Mouse (Mus musculus): Measurements from ENCODE around the gene Sptlc3. TPM values are rescaled to one million over a fixed set of nuclear protein-coding genes. Genes with fewer than 3 reads are reported as not detected.

The Sptlc3 gene
- polyA plus RNA-seq, 1 experiment, result not detected

- no peak overlapping the region for H3K27ac ChIP-seq (ENCODE audit: control insufficient read depth, insufficient read depth, low read depth, low read length, poor library complexity)
- 81% methylated on average over 3 of the region's 3 CpGs for WGBS
- H3K4me1 ChIP-seq (ENCODE audit: control insufficient read depth, insufficient read depth, low read length), result no peaks in the 10 kb centered on the region
- H3K4me3 ChIP-seq (replicated peaks; ENCODE audit: control insufficient read depth, low read depth, low read length), result no peak overlapping the region
- TF ChIP-seq CTCF (IDR thresholded peaks at IDR 0.05; ENCODE audit: control insufficient read depth, insufficient read depth, low read length) (no peak), POLR2A (IDR thresholded peaks at IDR 0.05; ENCODE audit: borderline replicate concordance, control insufficient read depth, low read depth, low read length) (no peak)
Observed at GRCm38 (mm10) chr2:139649518-139649917, 155.8 kb downstream of the Sptlc3 start.

- no peak overlapping the region for H3K4me3 ChIP-seq (replicated peaks; ENCODE audit: control insufficient read depth, low read depth, low read length)
- 61% methylated on average over 4 of the region's 4 CpGs for WGBS
- no peaks in the 10 kb centered on the region for H3K4me1 ChIP-seq (ENCODE audit: control insufficient read depth, insufficient read depth, low read length)
- no peak overlapping the region for H3K27ac ChIP-seq (ENCODE audit: control insufficient read depth, insufficient read depth, low read depth, low read length, poor library complexity)
- TF ChIP-seq CTCF (IDR thresholded peaks at IDR 0.05; ENCODE audit: control insufficient read depth, insufficient read depth, low read length), result no peak
- TF ChIP-seq POLR2A (IDR thresholded peaks at IDR 0.05; ENCODE audit: borderline replicate concordance, control insufficient read depth, low read depth, low read length), result no peak
Observed at GRCm38 (mm10) chr2:139656750-139657149, 163.0 kb downstream of the Sptlc3 start.

GRCm38 (mm10) chr2:139671838-139672237 is 178.1 kb downstream of the Sptlc3 start:
- WGBS, result 33% methylated on average over 3 of the region's 3 CpGs
- Histone ChIP-seq H3K4me3 (replicated peaks; ENCODE audit: control insufficient read depth, low read depth, low read length) (no peak overlapping the region), H3K4me1 (ENCODE audit: control insufficient read depth, insufficient read depth, low read length) (no peaks in the 10 kb centered on the region), H3K27ac (ENCODE audit: control insufficient read depth, insufficient read depth, low read depth, low read length, poor library complexity) (no peak overlapping the region)
- TF ChIP-seq POLR2A (IDR thresholded peaks at IDR 0.05; ENCODE audit: borderline replicate concordance, control insufficient read depth, low read depth, low read length) (no peak), CTCF (IDR thresholded peaks at IDR 0.05; ENCODE audit: control insufficient read depth, insufficient read depth, low read length) (no peak)

- no peak overlapping the region for H3K4me3 ChIP-seq (replicated peaks; ENCODE audit: control insufficient read depth, low read depth, low read length)
- no peaks in the 10 kb centered on the region for H3K4me1 ChIP-seq (ENCODE audit: control insufficient read depth, insufficient read depth, low read length)
- WGBS, result 3% methylated on average over 2 of the region's 2 CpGs
- no peak for TF ChIP-seq POLR2A (IDR thresholded peaks at IDR 0.05; ENCODE audit: borderline replicate concordance, control insufficient read depth, low read depth, low read length)
- TF ChIP-seq CTCF (IDR thresholded peaks at IDR 0.05; ENCODE audit: control insufficient read depth, insufficient read depth, low read length), result no peak
- H3K27ac ChIP-seq (ENCODE audit: control insufficient read depth, insufficient read depth, low read depth, low read length, poor library complexity), result no peak overlapping the region
Observed at GRCm38 (mm10) chr2:139672371-139672770, 178.7 kb downstream of the Sptlc3 start.

GRCm38 (mm10) chr2:139677065-139677762 is 183.5 kb downstream of the Sptlc3 start:
- H3K4me1 ChIP-seq (ENCODE audit: control insufficient read depth, insufficient read depth, low read length), result no peaks in the 10 kb centered on the region
- H3K4me3 ChIP-seq (replicated peaks; ENCODE audit: control insufficient read depth, low read depth, low read length), result no peak overlapping the region
- under 1% methylated on average over 52 of the region's 52 CpGs for WGBS
- no peak overlapping the region for H3K27ac ChIP-seq (ENCODE audit: control insufficient read depth, insufficient read depth, low read depth, low read length, poor library complexity)
- TF ChIP-seq CTCF (IDR thresholded peaks at IDR 0.05; ENCODE audit: control insufficient read depth, insufficient read depth, low read length) (no peak), POLR2A (IDR thresholded peaks at IDR 0.05; ENCODE audit: borderline replicate concordance, control insufficient read depth, low read depth, low read length) (0 out of 2 replicates have a peak, but pooled peaks have one; percentile 14)

GRCm38 (mm10) chr2:139677809-139678274 is 184.1 kb downstream of the Sptlc3 start, which contains the start of gene Ism1:
Gene Ism1, plus strand, starts transcription at chr2:139678178.
- no peak within 1 kb of the TSS for H3K4me3 ChIP-seq (replicated peaks; ENCODE audit: control insufficient read depth, low read depth, low read length)
- TF ChIP-seq POLR2A (IDR thresholded peaks at IDR 0.05; ENCODE audit: borderline replicate concordance, control insufficient read depth, low read depth, low read length), result no peak
- no peak for TF ChIP-seq CTCF (IDR thresholded peaks at IDR 0.05; ENCODE audit: control insufficient read depth, insufficient read depth, low read length)
- H3K4me1 ChIP-seq (ENCODE audit: control insufficient read depth, insufficient read depth, low read length), result no peaks in the 10 kb centered on the region
- H3K27ac ChIP-seq (ENCODE audit: control insufficient read depth, insufficient read depth, low read depth, low read length, poor library complexity), result no peak within 1 kb of the TSS; the same call in 1 of the 2 replicates
- under 1% methylated on average over 39 of the region's 39 CpGs for WGBS

GRCm38 (mm10) chr2:139678275-139679140 is 184.8 kb downstream of the Sptlc3 start:
- whole genome bisulfite sequencing, result 2% methylated on average over 81 of the region's 84 CpGs
- Histone ChIP-seq H3K4me3 (replicated peaks; ENCODE audit: control insufficient read depth, low read depth, low read length) (no peak overlapping the region), H3K4me1 (ENCODE audit: control insufficient read depth, insufficient read depth, low read length) (no peaks in the 10 kb centered on the region), H3K27ac (ENCODE audit: control insufficient read depth, insufficient read depth, low read depth, low read length, poor library complexity) (no peak overlapping the region; the same call in 1 of the 2 replicates)
- TF ChIP-seq POLR2A (IDR thresholded peaks at IDR 0.05; ENCODE audit: borderline replicate concordance, control insufficient read depth, low read depth, low read length), result no peak
- TF ChIP-seq CTCF (IDR thresholded peaks at IDR 0.05; ENCODE audit: control insufficient read depth, insufficient read depth, low read length), result no peak

- 76% methylated on average over 3 of the region's 3 CpGs for WGBS
- Histone ChIP-seq H3K4me3 (replicated peaks; ENCODE audit: control insufficient read depth, low read depth, low read length) (no peak overlapping the region), H3K27ac (ENCODE audit: control insufficient read depth, insufficient read depth, low read depth, low read length, poor library complexity) (no peak overlapping the region), H3K4me1 (ENCODE audit: control insufficient read depth, insufficient read depth, low read length) (no peaks in the 10 kb centered on the region)
- no peak for TF ChIP-seq CTCF (IDR thresholded peaks at IDR 0.05; ENCODE audit: control insufficient read depth, insufficient read depth, low read length)
- TF ChIP-seq POLR2A (IDR thresholded peaks at IDR 0.05; ENCODE audit: borderline replicate concordance, control insufficient read depth, low read depth, low read length), result no peak
Observed at GRCm38 (mm10) chr2:139682540-139682939, 188.8 kb downstream of the Sptlc3 start.

Other genes starting within 250 kb of the Sptlc3 start
- 2.9 and 3.1 TPM in 2 replicates for gene Ism1, start 184.3 kb downstream of the Sptlc3 start, polyA plus RNA-seq (2011; ENCODE audit: insufficient read depth, insufficient read length, low replicate concordance, missing spikeins)